Mouse (Mus musculus): ENCODE data around the gene Gh.

GRCm38 (mm10) chr11:106255174-106255573, 46.5 kb downstream of the Gh start:
- TF ChIP-seq GATA1 (IDR thresholded peaks at IDR 0.05; ENCODE audit: borderline replicate concordance, low read length) (no peak), CTCF (IDR thresholded peaks at IDR 0.05; ENCODE audit: low read depth, low read length) (no peak), POLR2AphosphoS5 (IDR thresholded peaks at IDR 0.05; ENCODE audit: insufficient replicate concordance, low read depth, low read length) (no peak), TAL1 (conservative IDR thresholded peaks at IDR 0.05; ENCODE audit: low read depth, low read length) (no peak)
